Mouse (Mus musculus) forelimb bud, embryonic 11.5 days (tissue): Measurements from ENCODE around the gene Suz12.
"Not testable (repeated sequence)": the region's sequence is repeated elsewhere in the genome, so short reads cannot be mapped to it uniquely, and the experiment has no call there.

Source experiments
- DNase-seq: peaks from one replicate; pipeline ENCODE4 v3.0.0-alpha.2; 2012; ENCODE audit warnings: low read depth, low spot score

Gene Suz12

GRCm38 (mm10) chr11:79992035-79992591, 793 bp upstream of the Suz12 start:
- no peak for DNase-seq

- DNase-seq = no peak
Observed at GRCm38 (mm10) chr11:79993356-79994270, 707 bp downstream of the Suz12 start.

- no peak for DNase-seq
Observed at GRCm38 (mm10) chr11:79994271-79994988, 1.5 kb downstream of the Suz12 start.

DNA sequence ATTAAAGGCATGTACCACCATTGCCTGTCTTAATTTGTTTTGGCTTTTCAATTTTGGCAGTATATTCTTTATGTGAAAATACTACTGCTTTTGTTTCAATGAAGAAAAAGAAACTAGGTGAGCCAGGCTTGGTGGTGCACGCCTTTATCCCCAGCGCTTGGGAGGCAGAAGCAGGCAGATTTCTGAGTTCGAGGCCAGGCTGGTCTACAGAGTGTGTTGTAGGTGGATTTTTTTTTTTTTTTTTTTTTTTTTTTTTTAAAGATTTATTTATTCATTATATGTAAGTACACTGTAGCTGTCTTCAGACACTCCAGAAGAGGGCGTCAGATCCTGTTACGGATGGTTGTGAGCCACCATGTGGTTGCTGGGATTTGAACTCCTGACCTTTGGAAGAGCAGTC, 23.6 kb downstream of the Suz12 start:
- DNase-seq = not testable (repeated sequence)

DNA sequence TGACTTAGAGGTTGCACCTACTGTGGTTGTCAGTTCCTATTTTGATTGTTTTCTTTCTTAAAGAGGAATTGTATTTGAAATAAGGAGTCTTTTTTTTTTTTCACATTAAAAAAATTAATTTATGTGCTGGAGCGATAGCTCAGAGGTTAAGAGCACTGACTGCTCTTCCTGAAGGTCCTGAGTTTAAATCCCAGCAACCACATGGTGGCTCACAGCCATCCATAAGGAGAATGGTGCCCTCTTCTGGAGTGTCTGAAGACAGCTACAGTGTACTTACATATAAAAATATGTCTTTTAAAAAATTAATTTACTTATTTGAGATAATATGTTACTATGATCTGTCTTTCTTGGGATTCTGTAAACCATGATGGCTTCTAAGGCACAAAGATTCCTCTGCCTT, 26.9 kb downstream of the Suz12 start:
- no peak for DNase-seq

GRCm38 (mm10) chr11:80021306-80021705, 28.4 kb downstream of the Suz12 start:
- no peak for DNase-seq

GRCm38 (mm10) chr11:80037495-80037894, 44.6 kb downstream of the Suz12 start:
- no peak for DNase-seq

DNA sequence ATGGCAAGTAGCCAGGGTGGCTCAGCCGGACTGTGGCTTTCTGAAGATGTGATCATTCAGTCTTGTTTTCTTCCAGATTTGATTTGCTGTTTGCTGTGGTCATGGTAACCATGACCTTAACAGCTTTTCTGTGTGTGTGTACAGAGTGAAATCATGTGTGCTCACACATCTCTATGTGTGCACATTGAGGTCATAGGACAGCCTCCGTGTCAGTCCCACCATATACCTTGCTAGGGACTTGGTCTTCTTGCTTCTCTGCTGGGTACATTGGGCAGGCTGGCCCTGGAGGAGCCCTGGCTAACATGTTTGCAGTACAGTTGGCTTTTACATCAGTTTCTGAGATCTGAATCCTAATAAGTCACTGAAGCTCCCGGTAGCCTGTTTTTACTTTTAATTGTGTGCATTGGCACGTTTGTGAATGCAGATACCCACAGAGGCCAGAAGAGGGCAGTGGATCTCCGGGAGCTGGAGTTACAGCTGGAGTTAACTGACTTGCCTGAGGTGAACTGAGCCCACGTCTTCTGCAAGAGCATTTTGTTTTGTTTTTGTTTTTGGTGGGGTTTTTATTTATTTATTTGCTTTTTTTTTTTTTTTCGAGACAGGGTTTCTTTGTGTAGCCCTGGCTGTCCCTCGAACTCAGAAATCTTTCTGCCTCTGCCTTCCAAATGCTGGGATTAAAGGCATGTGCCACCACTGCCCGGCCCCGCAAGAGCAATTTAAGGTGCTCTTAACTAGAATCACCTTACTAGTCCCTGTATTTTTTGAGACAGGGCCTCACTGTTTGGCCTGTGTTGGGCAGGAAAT, 49.9 kb downstream of the Suz12 start:
- peak; percentile 24 for DNase-seq

DNA sequence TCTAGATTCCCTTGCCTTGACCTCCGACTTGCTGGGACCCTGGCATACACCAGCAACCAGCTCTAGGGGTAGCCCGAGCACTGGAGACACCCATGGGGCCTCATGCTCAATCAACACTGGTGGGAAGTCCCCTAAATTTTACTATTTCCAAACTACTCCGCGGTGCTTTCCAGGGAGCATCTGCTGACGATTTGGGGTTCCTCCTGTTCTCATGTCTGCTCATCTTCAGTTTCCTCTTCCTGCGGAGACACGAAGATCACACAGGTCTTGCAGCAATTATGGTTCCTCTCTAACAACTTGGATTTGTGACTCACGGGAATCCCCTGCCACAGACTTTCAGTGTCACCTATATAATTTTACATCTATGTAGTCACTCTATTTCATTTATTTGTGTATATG, 50.5 kb downstream of the Suz12 start:
- no peak for DNase-seq

GRCm38 (mm10) chr11:80046856-80047255, 54.0 kb downstream of the Suz12 start:
- DNase-seq = no peak

DNA sequence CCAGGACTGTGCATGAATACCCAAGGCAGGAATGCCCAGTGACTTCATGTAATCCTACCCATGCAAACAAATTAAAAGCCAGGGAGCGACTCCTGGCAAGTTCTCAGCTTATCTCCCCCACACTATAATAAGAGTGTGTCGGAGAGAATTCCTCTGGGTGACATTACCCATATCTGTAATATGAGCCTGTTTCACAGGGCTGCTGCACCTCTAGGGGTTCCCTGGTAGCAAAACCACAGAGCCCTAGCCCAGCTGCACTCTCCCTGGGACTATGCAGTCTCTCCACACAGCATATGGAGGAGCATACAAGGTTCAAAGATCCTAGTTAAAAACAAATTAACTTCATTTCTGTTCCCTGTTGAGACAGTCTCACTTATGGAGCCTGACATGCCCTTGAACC, 57.2 kb downstream of the Suz12 start:
- DNase-seq = no peak

DNA sequence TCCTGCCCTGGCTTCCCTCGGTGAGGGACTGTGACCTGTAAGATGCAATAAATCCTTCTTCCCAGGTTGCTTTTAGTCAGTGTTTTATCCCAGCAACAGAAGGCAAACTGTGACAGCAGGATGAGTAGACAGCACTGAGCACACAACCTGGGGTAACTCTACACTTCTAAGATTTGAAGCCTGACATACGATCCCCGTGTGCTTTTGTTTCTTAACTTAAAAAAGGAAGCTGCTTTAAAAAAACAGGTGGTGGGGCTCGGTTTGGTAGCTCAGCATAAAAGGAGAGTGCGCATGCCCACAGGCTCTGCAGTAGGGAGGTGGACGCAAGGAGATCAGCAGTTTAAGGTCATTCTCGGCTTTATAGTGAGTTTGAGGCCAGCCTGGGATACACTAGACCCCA, 59.5 kb downstream of the Suz12 start:
- no peak for DNase-seq

DNA sequence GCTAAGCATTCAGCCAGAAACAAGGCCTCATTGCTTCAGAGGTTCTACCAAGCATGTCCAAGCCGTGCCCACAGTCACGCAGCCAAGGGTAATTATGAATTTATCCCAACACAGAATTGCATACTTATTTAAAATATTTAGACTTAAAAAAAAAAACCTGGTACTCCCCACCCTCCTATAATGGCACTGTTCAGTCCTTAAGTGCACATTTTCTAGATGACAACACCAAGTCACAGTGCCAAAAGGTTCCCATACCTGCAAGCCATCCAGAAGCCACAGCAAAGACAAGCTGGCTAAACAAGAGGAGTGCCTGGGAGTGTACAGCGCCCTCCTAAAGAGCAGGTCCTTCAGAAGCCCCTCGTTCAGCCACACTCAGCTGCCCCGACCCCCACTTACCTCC, 60.3 kb downstream of the Suz12 start:
- no peak for DNase-seq

- DNase-seq = no peak
Observed at GRCm38 (mm10) chr11:80054659-80055058, 61.8 kb downstream of the Suz12 start.

- no peak for DNase-seq
Observed at GRCm38 (mm10) chr11:80056141-80056540, 63.2 kb downstream of the Suz12 start.

DNA sequence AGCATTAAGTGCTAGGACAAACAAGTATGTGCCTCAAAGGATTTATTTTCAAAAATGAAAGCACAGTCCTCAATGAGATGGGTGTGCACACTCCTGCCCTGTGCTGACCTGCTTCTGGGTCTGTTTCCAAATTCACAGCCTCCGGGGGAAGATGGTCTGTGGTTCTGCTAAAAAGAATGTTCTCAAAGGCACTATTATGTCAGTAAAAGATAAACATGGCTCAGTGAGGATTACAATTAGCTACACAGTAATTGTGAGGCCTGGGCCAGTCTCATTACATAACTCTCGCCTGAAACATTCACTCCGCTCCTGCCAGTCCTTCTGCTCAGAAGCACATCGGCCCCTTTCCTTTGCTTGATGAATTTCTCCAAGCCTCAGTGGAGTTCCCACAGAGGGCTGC, 69.3 kb downstream of the Suz12 start:
- no peak for DNase-seq

- not testable (repeated sequence) for DNase-seq
Observed at GRCm38 (mm10) chr11:80066373-80066772, 73.5 kb downstream of the Suz12 start.

DNA sequence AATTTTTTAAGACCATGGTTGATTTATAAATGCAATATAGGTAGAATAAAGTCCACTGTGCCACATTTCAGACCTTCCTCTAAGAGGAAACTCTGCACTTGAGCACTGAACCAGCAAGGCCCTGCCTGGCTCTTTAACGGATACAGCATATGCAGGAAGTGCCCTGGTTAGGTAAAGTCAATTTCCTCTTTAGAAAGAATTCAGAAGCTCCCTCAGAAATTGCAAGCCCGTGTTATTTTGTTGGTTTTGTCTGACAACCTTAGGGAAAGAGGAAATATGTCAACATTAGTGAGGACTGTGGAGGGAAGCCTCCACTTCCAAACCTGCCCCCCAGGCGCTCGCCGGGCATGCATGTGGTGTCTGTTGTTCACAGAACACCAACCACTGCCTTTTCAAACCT, 74.7 kb downstream of the Suz12 start:
- DNase-seq = no peak

GRCm38 (mm10) chr11:80069815-80070214, 76.9 kb downstream of the Suz12 start:
- DNase-seq = no peak

DNA sequence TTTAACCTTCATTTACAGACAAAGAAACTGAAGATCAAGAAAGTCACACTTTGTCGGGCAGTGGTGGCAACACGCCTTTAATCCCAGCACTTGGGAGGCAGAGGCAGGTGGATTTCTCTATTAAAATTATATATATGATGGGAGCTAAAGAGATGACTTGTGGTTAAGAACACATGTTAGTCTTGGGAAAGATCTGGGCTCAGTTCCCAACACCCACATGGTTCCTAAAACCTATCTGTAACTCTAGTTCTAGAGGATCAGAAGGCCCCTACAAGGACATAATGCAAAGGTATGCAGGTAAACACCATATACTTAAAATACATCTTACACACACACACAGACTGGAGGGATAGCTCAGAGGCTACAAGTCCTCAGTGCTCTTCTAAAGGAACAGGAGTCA, 78.1 kb downstream of the Suz12 start:
- DNase-seq = no peak

DNA sequence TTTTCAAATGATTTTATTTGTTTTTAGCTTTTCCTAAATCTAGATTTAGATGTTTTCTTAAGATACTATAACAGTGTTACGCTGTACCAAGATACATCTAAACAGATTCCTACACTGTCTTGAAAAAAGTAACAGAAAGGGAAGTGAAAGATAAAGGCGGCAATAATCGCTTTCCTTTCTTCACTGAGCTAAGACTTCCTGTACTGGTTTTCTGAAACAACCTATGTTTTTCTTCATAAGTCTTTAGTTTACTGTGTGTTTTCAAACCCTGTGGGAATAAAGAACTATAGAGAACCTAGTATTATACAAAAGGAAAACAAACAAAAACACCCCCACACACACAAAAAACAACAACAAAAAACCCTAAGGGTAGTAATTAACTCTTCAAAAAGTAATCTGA, 79.5 kb downstream of the Suz12 start:
- no peak for DNase-seq
